Mouse (Mus musculus): Measurements from ENCODE around the gene Piezo1. TPM values are rescaled to one million over a fixed set of nuclear protein-coding genes. Genes with fewer than 3 reads are reported as not detected.
A peak's percentile ranks its signal among the peaks of the same experiment; 100 is the strongest.

Piezo1 gene
- total RNA-seq, 2 experiments from 2014 or later, result 14.1 to 28.4 TPM

DNA sequence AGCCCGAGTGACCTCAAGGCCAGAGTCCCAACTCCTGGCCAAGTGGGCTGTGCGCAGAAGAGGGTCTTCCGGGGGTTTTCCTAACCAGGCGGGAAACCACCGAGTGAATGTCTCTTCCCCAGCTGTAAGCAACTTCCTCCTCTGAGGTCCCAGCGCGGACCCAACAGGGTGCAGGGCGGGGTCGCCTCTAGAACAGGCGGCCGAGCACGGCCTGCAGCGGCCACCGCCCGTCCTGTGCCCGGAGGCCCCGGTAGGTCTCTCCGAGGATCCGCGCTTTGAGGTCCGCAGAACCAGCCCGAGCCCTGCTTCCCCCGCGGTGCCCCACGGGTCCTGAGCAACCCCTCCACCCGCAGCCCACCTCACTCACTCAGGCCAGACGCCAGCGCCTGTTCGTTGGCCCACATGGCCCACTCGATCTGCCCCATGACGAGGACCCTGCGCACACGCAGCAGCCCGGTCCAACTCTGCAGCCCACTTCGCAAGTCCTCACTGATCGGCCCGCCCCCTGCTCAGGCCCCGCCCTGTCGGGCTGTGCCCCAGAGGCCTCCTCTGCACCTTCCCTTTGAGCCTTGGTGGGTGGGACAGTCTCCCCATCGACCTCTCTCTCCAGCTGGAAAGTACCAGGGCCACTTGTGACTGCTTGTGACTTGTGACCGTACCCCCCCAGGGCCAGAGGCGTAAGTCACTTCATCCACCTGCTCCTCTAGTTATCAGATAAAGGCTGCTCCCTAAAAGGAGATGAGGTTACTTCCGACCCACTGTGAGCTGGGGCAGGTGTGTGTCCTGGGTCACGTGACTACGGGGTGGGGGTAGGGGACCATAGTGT lies 118.5 kb downstream of the Piezo1 start, which contains the start of gene Cyba:
TSS of gene Cyba (minus strand) at position 488 of the 826 bp plus-strand sequence.
- DNase-seq (ENCODE audit: low spot score in 2 of 2), result peak; percentile 48 to 67

Small RNAs within 50 kb of the gene (microRNA-seq; reads per million reads assigned to microRNA genes)
- gene Gm24366 (ENCODE audit: borderline number of aligned reads in 2 of 2), result 0 reads per million in 2 experiments

Other genes with a start within 250 kb of the Piezo1 start
- gene Trhr2, start 190.6 kb downstream of the Piezo1 start, total RNA-seq (2021), result not detected
- 10 to 100 TPM; 39.9 to 45.1 TPM for gene Zc3h18, start 174.7 kb downstream of the Piezo1 start, total RNA-seq (2021)
- not detected for gene Il17c, start 129.3 kb downstream of the Piezo1 start, total RNA-seq (2021)
- gene Cyba, start 118.4 kb downstream of the Piezo1 start, total RNA-seq (2021), result 10 to 100 TPM; 29.0 to 53.7 TPM
- gene Mvd, start 107.9 kb downstream of the Piezo1 start, total RNA-seq (2021), result 10 to 100 TPM; 20.1 to 20.3 TPM
- gene Snai3, start 90.6 kb downstream of the Piezo1 start, total RNA-seq (2021), result not detected
- gene Rnf166, start 75.3 kb downstream of the Piezo1 start, total RNA-seq (2021), result 10 to 100 TPM; 39.1 to 66.6 TPM
- 10 to 100 TPM; 20.8 to 24.2 TPM for gene Ctu2, start 75.2 kb downstream of the Piezo1 start, total RNA-seq (2021)
- gene Cdt1, start 16.7 kb upstream of the Piezo1 start, total RNA-seq (2021), result 1 to 10 TPM; 4.7 to 4.9 TPM
- gene Aprt, start 25.6 kb upstream of the Piezo1 start, total RNA-seq (2021), result 10 to 100 TPM; 71.3 to 71.7 TPM
- gene Galns, start 60.1 kb upstream of the Piezo1 start, total RNA-seq (2021), result 1 to 10 TPM; 5.0 to 6.1 TPM
- 10 to 100 TPM; 63.1 to 64.5 TPM for gene Trappc2l, start 60.3 kb upstream of the Piezo1 start, total RNA-seq (2021)
- gene Pabpn1l, start 71.4 kb upstream of the Piezo1 start, total RNA-seq (2021), result not detected
- 10 to 100 TPM; 10.5 to 28.9 TPM for gene Cbfa2t3, start 147.8 kb upstream of the Piezo1 start, total RNA-seq (2021)
- 10 to 100 TPM; 42.0 to 76.0 TPM for gene Acsf3, start 224.2 kb upstream of the Piezo1 start, total RNA-seq (2021)